Mouse (Mus musculus) bone marrow, adult 2 months (tissue): ENCODE measurements around the gene Dnmt3c.

Experiments
- CTCF ChIP-seq: fragments of 200-500 bp; IDR thresholded peaks from 2 replicates; pipeline ENCODE4 v1.5.1; 2011; ENCODE audit warnings: low read length, control low read depth; ENCODE audit not compliant: control insufficient read depth, insufficient read depth
- POLR2A ChIP-seq: fragments of 200-500 bp; IDR thresholded peaks from 2 replicates; pipeline ENCODE4 v1.6.1; 2011; ENCODE audit warnings: low read depth, mild to moderate bottlenecking, control low read depth, low read length, borderline replicate concordance; ENCODE audit not compliant: control insufficient read depth

- TF ChIP-seq CTCF (no peak), POLR2A (no peak)
These were observed 79.0 kb downstream of the Dnmt3c start for GRCm38 (mm10) chr2:153775472-153775871.
